Mouse (Mus musculus): ENCODE measurements around the gene Ptprcap.

DNA sequence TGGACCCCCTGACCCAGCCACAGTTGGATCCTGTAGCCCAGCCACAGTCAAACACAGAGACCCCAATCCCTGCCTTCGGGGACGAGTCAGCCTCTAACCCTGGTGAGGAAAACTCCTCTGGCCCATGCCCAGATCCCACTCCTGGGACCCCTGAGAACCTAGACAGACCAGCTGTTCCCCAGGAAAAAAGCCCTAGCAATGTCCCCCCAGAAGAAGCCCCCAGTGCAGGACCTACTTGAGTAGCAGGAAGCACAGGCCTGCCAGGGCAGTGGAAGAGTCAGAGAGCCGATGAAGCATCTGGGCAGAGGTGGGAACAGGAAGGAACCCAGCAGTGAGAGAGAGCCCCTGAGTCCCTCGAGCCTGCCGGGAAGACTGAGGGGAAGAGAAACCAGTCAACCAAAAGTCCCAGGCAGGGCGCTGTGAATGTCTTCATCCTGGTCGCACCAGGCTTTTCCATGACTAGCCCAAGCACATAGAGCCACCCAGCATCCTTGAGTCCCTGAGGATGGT lies 9.6 kb upstream of the Ptprcap start, which contains the start of gene Cabp4:
- no peak for TF ChIP-seq POLR2A (IDR thresholded peaks at IDR 0.05; ENCODE audit: insufficient read depth, low read depth, low read length)
- TF ChIP-seq CTCF (IDR thresholded peaks at IDR 0.05): no peak
- no peak for TF ChIP-seq EP300 (IDR thresholded peaks at IDR 0.05; ENCODE audit: insufficient read depth, low read depth, low read length)
